Mouse (Mus musculus) urinary bladder, postnatal 36 days (tissue): ENCODE measurements at regions not wholly inside any gene's neighbourhood (a gene's known extent, or its start where the extent isn't known, plus 50 kb on each side); places are given as distances from the start of the nearest gene placed in this dataset.

ENCODE experiments used
- DNase-seq, 2 experiments: peaks; one replicate each; pipeline ENCODE4 v3.0.0; 2022; ENCODE audit warnings: low spot score in 2 of 2, mixed read lengths in 1 of 2

DNA sequence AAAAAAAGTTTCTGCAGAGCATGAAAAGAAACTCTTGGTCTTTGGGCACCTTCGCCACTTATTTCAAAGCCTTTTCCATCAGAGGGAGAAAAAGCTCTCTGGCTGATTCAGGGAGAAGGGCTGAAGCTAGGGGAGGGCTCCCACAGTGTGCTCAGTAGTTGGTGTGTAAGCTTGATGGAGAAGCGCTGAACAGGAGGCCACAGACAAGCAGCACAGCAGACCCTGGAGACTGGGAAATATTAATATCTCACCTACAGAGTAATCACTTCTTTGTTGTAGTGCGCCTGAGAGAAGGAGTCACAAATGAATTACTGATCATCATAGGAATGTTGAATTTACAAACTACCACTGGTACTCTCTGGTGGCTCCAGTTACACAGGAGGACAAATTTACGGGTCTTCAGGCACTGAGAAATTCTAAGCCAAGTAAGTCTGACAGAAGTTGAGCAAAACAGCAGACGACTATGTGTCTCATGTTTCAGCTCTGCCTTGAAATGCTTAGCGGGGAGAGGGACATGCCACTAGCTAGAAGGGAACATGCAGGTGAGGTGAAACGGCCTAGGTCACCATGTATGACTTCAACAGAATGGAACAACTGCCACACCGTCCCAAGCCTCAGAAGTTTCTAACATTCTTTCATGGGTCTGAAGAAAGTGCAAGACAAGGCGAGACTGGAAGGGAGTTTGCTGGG lies 350.9 kb upstream of the Map3k7 start:
- DNase-seq: no peak

- DNase-seq: no peak
These were observed 346.3 kb upstream of the Map3k7 start for GRCm38 (mm10) chr4:31617572-31617971.

- DNase-seq: no peak
These were observed 345.9 kb upstream of the Map3k7 start for GRCm38 (mm10) chr4:31618026-31618425.

DNA sequence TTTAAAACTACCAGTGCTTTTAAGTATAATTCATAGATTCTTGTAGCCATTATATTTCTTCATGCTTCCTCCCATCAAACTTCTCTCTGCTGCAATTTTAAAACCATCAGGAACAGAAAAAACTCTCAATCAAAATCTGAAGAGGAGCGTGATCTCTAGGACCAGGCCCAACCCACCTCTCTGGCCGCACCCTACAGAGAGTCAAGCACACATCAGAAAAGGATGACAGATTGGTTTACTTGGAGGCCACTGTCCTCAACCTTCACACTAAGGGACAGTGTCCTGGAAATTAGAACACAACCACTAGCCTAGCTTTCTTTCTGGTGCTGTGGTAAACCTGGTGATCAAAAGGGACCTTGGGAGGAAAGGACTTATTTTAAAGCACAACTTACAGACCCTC lies 342.7 kb upstream of the Map3k7 start:
- no peak for DNase-seq

DNA sequence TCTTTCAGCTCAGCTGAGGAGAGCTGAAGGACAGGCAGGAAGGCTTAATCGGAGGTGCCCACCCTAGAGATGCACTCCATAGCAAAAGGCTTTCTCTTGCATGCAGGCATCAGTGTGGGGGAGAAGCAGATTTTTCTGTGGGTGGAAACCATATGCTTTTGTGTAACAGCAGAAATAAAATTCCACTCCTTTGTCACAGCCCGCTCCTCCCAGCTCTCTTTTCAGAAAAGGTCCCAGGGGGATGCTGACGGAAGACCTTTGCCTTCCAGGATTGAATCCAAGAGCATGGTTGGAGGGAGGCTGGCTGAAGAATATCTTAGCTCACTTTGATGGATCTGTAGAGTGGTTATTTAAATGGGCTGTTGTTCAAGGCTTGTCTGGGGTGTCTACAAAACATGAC lies 336.8 kb upstream of the Map3k7 start:
- DNase-seq: no peak

- no peak for DNase-seq
These were observed 336.1 kb upstream of the Map3k7 start for GRCm38 (mm10) chr4:31627777-31628176.

DNA sequence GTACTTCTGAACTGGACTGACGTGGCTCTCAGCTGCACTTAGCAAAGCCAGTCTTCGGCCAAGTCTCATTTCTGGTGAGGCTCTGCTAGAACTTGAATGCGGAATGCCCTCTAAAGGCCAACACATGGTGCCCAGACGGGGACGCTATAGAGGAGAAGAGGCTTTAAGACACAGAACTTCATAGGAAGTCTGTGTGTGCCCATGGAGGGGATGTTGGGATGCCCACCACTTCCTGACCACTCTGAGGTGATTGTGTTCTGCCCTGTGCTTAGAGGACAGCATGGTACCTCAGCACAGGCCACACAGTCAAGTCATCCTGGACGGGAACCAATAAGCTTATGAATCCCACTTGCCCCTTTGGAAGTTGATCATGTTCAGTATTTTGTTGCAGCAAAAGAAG lies 325.3 kb upstream of the Map3k7 start:
- no peak for DNase-seq

DNA sequence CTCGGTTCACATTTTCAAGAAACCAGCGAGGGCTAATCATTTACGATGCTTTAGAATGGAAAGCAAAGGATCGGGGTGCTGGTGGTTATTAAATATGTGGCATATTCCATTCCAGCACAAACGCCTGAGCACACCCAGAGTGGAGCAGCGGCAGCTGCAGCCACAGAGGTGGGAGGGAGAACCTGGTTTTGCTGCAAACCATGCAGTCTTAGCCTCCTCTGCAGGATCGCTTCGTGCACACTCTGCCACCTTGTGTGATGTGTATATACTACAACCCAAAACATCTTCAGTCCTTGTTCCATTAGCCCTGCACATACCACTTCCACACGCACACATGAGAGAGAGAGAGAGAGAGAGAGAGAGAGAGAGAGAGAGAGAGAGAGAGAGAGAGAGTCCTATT lies 321.7 kb upstream of the Map3k7 start:
- peak in 1 of 2 experiments; percentile 19 for DNase-seq

DNA sequence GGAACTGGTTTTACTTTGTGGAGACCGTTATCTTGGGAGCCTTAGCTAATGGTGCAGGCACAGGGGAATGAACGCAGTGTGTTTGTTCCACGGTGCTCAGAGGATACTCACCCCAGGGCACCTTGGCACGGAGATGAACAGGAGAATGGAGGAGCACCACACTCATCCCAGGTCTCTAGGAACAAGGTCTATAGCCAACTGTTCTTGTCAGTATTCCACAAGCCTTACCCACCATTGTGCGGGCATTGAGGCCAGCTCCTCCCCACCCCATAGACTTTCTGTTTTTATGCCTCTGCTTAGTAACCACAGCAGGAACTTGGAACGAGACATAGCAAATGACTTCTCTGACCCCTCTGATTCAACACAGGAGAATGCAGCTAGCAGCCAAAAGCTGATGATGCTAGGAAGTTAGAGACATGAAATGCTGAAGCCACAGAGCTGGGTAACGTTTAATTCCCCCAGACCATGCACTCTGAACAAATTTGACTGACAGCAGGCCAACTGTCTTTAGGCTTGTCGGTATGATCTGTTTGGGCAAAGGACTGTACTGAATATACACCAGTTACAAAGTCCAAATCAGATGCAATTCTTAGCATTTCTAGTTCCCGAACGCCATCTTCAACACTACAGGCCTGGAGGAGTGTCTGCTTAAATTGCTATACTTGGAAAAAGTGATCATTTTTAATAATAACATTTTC lies 321.2 kb upstream of the Map3k7 start:
- DNase-seq: peak; percentile 20 to 32

GRCm38 (mm10) chr4:31648631-31649368 lies 315.1 kb upstream of the Map3k7 start:
- peak in 1 of 2 experiments; percentile 13 for DNase-seq

DNA sequence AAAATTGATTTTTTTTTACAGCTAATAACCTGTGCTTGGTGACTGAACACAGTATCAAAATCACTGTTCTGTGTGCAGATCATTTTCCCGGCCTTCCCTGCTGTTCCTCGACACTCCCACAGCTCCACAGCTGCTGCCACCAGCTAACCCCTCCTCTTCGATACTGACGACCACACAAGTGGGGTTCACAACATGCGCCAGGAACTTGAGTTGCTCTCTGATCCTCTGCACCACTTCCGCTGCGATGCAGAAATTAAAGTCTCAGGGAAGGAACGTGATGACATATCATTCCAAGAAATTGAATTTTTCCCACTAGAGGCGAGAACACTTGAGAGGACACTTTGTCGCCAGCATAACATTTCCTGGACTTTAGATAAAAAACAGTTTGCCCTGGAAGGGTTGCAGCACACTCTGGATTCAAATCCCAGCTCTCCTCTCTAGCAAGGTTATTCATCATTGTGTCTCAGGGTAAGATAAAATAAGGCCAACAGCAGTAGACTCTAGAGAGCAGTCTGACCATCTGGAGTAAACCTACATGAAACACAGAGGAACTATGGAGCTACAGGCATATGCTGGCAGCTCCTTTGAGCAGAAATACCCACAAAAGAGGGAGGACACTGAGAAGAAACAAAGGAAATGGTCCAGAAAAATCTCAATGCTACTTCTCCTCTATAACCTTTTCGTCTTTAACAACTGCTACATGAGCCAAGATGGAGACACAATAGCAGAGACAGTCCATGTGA lies 308.4 kb upstream of the Map3k7 start:
- DNase-seq: no peak

DNA sequence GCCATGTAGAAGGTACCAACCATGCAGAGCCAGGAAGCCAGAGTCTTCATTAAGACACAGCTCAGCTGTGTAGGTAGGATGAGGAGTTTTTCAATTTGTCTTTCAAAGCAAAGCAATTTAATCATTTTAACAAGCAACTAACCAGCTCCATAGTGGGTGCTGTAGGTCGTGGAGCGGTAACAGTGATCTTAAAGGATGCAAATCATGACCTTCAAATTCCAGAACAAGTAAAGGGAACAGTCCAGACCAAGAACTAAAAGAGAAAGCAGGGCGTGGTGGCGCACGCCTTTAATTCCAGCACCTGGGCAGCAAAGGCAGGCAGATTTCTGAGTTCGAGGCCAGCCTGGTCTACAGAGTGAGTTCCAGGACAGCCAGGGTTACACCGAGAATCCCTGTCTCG lies 307.8 kb upstream of the Map3k7 start:
- no peak for DNase-seq

GRCm38 (mm10) chr4:31658820-31659219 lies 305.1 kb upstream of the Map3k7 start:
- no peak for DNase-seq

- no peak for DNase-seq
These were observed 303.0 kb upstream of the Map3k7 start for GRCm38 (mm10) chr4:31660896-31661295.

DNA sequence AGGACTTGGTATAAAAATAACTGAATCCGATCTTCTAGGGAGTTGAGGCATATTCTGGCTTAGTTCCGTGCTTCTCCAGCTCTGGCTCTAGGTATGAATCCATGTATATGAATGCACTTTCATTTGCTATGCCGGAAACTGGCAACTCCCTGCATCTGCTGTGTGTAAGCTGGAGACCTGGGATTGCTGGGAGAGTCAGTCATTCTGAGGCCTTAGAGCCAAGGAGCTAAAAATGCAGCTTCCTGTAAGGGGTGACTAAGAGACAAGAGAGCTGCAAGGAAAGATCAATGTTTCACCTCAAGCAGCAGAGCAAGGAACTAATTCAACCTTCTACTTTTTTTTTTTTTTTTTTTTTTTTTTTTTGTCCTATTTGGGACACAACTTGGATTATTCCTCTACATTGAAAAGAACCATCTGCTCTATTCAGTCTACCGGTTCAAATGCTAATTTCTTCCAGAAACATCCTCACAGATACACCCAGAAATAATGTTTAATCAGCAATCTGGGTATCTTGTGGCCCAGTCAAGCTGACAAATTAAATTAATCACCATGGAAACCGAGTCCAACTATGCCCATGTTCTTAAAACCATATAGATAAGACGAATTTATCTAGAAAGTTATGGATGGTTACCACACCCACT lies 292.2 kb upstream of the Map3k7 start:
- DNase-seq: no peak

- no peak for DNase-seq
These were observed 291.6 kb upstream of the Map3k7 start for GRCm38 (mm10) chr4:31672171-31672841.

DNA sequence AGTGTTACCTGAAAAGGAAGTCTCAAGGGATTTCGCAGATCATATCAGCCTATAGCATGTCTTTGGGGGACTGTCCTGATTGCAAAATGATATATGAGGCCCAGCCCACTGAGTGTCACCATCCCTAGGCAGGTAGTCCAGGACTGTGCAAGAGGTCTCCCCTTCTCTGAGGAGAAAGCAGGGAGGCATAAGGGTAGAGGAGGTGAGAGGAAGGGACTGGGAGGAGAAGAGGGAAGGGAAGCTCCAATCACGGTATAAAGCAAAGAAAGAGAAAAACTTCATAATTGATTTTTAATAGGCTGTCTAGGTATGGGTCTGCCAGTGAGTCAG lies 291.1 kb upstream of the Map3k7 start:
- DNase-seq: no peak

GRCm38 (mm10) chr4:31679007-31679590 lies 284.8 kb upstream of the Map3k7 start:
- DNase-seq: no peak

- DNase-seq: no peak
These were observed 282.9 kb upstream of the Map3k7 start for GRCm38 (mm10) chr4:31680958-31681357.

DNA sequence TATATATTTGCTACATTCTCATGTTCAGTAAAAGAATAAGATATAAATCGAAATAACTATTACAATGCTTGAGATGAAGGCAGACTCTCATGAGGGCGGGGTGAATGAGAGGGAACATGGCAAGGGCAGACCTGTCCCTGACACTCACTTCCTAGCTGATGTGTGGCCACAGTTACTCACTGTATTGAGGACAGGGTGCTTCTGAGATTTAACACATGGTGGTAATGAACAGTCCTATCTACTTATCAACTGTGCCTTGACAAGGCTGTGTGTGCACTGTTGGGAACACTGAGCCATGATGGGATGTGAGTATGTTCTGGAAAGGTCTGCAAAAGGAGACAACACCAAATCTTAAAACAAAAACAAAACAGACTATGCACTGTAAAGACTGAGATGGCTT lies 274.8 kb upstream of the Map3k7 start:
- DNase-seq: no peak
